Mouse (Mus musculus) layer of hippocampus, postnatal 36 days (tissue): Measurements from ENCODE around the gene Tbc1d4. TPM values are rescaled to one million over a fixed set of nuclear protein-coding genes. Genes with fewer than 3 reads are reported as not detected.

ENCODE experiments used
- DNase-seq, 2 experiments: peaks; one replicate each; pipeline ENCODE4 v3.0.0; 2022
- total RNA-seq, 2 experiments: library from RNA; stranded (reverse); gene quantifications; 2 replicates each; pipeline ENCODE4 v1.2.3; 2021

The Tbc1d4 gene
- total RNA-seq, 2 experiments from 2014 or later: 9.2 to 10.9 TPM

DNA sequence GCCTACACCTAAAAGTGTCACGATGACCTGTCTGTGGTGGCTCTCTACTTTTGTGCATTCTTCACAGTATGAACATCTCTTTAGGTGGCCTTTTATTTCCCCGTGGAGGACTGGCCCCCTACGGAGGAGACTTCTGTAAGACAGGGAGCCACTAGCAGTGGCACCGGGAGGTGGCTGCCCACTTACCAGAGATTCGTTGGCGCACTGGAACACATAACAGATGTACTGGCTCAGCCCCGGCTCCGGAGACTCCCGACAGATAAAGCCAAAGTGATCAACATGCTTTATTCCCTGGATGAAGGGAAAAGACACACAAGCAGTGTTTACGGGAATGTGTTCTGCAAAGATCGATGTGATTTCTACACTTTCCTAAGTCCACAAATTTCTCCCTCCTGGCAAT, 108.2 kb downstream of the Tbc1d4 start:
- no peak for DNase-seq

DNA sequence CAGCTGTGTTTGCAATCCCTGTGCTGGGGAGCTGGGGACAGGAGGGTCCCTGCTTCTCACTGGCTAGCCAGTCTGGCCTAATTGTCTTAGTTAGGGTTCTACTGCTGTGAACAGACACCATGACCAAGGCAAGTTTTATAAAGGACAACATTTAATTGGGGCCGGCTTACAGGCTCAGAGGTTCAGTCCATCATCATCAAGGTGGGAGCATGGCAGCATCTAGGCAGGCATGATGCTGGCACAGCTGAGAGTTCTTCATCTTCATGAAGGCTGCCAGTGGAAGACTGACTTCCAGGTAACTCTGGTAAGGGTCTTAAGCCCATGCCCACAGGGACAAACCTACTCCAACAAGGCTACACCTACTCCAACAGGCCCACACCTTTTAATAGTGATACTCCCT, 109.2 kb downstream of the Tbc1d4 start:
- DNase-seq: no peak

DNA sequence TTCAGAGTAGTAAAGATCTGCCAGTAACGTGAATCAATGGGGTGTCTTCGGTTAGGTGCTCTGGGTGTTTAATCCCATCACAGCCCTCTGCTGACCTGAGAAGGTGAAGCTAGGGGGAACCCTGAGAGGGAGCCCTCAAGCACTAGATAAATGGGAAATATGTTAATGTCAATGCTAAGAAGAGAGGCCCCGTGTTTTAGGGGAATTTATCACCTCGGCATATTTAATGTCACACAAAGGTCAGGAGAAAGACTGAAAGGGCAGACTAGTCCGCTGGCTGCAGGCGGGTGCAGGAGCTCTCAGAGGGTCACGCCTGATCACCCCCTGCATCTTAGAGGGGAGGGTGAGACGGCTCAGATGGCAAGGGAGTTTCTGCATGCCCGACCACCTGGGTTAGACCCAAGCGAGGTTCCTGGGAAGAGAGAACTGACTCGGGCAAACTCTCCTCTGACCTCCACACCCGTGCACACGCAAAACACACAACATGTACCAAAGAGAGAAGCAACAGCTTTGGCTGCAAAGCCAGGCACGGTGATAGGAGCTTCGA, 120.7 kb downstream of the Tbc1d4 start:
- DNase-seq: no peak

DNA sequence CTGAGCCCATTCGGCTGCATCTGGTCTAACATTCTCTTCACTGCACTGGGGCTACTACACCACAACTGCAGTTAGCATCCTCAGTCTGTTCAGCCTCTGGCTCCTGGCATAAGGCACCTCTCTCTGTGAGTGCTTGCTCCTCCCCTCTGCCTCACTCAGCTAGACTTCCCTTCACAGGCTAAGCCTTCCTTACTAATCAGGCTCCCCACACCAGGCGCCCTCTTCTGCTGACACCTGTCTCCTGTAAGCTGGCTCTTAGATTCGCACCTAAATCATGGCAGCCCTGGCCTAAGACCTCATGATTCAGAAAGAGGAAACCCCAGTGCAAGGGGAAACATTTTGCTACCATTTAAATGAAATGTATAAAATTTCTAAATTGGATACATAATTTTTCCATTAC, 122.4 kb downstream of the Tbc1d4 start:
- DNase-seq: no peak

DNA sequence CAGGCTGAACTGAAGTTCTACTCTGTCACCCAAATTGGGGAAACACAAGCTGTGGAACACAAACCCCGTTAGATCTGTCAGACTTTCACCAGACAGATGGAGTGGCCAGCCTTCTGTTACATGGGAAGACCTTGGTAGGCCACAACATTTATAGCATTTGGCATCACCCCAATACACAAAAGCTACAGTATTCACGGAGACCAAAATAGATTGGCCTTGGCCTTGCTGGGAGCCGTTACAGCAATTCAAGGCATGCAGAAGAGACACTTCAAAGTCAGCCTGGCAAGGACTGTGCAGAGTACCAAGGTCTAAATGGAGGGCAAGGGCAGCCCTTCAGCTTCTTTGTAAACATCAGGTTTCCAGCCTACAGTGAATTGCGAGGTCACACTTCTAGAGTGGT, 125.8 kb downstream of the Tbc1d4 start:
- DNase-seq: no peak

DNA sequence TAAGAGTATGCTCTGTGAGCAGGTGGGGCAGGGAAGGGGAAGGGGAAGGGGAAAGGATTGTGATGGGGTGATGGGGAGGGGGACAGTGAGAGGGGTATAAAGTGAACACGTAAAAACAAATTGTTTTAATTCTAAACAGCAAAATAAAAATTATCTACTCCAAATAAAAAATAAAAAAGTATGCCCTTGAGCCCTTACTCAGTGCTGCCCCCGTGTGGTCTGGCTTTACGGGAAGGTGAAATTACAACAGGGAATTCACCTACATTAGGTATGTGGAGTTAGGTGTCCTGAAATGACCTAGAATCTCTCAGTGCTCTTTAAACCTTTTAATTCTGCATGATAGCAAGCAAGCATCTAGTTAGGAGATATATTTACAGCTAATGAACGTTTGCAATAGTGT, 126.7 kb downstream of the Tbc1d4 start:
- no peak for DNase-seq

DNA sequence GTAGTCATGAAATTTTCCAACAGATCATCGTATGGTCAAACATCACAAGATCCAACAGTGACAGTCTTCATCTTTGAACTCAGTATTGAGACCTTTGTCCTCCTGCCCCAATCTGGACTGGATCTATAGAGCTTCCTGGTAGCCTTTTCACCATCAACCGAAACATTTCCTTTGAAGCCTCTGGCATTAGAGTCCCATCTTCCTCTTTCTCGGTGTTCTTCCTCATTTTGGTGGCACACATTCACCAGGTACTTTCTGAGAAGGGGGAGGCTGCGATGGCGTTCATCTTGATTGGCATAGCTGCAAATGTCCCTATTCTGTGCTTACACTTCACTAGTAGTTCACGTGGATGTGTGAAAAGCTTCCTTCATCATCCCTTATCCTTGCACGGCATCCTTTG, 127.8 kb downstream of the Tbc1d4 start:
- no peak for DNase-seq

DNA sequence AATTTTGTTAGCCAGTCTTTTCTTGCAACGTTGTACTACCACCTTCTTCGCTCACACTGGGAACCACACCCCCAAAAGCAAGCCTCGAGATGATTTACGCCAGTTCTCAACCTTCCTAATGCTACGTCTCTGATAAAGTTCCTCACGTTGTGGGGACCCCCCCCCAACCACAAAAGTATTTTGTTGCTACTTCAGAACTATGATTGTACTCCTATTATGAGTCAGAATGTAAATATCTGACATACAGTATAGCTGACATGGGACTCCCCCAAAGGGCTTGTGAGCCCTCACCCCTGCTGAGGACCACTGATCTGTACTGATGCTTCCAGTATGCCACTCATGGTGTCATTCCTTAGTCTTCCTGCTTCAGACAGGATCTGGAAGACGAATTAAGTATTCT, 128.4 kb downstream of the Tbc1d4 start:
- no peak for DNase-seq

DNA sequence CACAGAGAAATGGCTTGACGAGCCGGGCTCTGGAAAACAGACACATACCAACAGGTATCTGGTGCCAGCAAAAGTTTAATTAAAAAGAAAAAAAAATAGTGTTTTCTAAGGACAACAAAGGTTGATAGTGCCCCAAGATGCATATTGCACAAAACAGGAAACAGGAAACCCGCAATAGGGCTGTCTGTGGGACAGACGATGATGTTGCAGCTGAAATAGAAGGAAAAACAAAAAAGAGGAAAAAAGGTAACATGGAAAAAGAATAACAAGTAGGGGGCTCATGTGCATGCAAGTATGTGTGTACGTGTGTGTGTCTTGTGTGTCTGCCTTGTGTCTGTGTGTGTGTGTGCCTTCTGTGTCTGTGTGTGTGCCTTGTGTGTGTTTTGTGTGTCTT, 131.2 kb downstream of the Tbc1d4 start:
- DNase-seq: no peak

DNA sequence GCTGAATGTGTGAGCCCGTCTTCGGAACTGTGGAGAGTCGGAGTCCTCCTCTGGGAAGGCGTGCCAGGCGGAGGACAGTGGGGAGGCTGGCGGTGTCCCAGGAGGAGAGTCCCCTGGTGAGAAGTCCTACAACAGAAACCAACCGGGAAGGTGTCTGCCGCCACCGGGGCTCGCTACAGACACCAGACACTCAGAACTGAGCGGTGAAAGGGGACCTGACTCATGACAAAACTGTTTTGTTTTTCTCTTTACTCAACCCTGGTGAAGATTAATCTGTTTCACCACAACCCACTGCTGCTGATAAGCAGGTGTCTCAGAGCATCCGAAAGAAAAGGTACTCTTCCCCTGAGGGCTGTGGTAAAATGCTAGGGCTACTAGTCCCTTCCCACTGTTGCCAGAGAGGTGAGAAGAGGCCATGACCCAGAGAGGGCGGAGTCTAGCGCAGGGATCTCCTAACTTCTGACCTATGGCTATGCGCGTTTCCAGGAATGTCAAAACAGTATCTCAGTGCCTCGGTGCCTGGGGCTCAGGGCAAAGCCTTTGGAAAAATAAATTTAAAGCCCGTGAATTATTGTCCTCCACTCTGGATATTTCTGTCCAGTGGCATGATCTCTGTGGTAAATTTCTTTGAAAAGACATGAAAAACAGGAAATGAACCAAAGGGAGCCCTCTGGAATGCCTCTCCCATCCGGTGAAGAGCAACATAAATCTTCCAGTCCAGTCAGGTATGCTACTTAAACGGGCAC, 131.7 kb downstream of the Tbc1d4 start:
- no peak for DNase-seq

DNA sequence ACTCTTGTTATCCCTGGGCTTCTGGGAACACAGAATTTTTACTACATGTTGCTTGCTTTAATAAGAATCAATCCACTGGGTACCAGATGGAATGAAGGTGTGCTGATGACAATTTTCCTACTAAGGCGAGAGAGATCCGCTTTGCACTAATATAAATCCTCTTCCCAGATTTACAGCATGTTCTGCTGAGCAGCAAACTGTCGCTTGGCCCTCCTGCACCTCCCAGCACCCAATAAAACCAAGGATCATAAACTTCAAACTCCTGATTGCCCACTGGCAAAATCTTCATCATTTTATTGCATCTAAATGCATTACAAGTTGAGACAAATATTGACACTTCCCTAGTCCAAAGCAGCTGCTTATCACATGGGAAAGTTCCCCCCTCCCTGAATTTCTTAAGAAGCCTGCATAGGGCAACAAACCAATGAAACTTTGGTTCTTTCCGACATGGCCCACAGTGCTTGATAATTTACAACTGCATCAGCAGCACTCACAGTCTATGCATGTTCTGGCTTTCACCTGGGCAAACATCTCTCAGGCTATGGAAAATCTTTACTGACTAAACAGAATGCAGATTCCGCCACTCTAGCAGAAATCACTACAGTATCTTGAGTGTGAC, 139.4 kb downstream of the Tbc1d4 start:
- DNase-seq: no peak

DNA sequence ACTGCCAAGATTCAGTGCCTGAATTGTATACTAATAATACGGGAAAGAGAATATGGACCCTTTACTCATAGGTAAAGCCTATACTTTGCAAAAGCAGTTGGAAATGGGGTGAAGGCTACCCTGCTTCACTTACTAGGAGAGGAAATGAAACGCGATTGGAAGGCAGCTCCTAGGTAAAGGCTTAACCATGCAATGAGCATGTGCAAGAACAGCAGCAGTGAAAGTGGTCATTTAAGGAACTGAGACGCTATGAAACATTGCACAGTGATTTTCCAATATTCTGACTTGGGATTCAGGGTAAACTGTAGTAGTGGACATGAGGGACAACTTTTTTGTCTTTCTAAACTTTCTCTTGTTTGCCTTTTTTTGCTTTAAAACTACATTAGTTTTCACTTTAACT, 140.8 kb downstream of the Tbc1d4 start:
- no peak for DNase-seq

DNA sequence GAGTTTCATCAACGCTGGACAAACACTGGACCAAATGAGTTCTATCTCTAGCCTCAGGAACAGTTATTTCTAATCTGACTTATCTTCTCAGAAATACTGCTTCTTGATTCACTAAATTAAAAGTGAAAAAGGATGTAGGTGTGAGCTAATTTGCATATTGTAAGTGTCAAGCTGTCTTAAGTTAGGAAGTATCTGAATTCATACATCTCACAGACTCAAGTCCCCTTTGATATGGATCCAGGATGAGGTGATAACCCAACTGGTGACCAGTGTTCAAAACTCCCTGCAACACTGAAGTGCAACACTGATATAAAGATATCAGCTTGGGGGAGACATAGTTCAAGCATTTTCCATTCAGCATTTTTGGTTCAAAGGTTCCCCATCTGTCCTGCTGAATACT, 141.5 kb downstream of the Tbc1d4 start:
- no peak for DNase-seq

DNA sequence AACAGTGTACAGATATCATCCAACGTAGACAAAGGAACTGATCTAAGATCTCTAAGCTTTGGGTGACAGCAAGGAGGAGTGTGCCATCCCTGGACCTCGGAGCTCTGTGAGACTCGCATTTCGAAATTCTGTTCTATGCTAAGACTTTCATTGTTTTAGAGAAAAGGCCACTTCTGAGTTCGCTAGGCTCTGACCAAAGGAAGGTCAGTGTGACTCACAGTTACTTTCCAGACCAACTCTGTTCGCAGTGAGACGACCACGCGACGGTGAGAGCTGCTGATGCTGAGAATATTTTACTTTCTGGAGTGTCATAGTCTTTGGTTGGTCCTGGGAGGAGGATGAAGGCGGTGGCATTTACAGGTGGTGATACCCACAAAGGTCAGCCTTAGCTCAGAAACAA, 142.5 kb downstream of the Tbc1d4 start:
- no peak for DNase-seq

DNA sequence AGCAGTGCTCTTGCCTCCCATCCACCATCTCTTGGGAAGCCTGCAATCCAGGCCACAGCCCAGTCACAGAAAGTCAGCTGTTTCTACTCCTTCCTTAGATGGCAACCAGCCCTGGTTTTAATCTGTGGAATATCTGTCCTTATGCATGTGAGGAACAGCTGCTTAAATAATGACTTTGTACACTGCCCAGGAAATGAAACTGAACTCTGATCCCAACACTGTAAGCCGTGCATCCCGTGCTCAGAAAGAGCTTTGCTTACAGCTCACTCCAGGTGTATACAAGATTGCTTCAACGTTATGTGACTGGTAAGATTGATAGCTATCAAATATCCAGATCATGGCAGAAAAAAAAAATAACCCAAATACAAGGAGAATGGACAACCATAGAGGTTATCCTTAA, 143.1 kb downstream of the Tbc1d4 start:
- no peak for DNase-seq

DNA sequence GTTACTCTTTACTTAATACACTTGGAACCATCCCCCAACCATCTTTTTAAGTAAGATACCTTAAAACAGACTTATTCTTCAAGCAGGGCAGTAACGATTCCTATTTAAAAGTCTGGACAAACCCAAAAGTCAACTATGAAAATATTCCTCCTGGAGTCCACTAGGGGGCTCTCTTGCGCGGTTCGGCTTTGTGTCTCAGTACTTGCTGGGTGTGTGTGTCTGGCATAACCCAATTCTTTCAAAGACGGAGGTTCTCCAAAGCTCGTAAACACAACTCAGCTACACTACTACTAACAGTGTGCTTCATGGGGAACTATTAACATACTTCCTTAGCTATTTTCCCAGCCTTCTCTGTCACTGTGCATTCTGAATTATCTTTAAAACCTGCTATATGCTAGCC, 148.2 kb downstream of the Tbc1d4 start:
- peak; percentile 24 to 52 for DNase-seq

DNA sequence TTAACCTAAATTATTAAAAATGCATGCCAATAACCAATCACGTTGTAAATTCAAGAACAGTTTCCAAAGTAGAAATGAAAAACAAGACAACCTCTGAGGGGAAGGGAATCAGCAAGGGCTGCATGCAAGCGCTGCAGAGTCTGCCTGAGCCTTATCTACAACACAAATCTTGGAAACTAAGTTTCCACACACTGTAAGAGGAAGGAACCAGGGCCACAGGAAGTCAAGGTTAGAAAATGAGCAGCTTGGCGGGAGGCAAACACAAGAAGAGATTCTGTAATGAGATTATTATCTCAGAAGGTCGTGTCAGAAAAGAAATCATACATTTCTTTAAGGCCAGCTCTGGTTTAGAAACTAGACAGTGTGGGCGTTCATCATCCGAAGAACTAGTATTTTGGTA, 156.1 kb downstream of the Tbc1d4 start:
- DNase-seq: no peak

DNA sequence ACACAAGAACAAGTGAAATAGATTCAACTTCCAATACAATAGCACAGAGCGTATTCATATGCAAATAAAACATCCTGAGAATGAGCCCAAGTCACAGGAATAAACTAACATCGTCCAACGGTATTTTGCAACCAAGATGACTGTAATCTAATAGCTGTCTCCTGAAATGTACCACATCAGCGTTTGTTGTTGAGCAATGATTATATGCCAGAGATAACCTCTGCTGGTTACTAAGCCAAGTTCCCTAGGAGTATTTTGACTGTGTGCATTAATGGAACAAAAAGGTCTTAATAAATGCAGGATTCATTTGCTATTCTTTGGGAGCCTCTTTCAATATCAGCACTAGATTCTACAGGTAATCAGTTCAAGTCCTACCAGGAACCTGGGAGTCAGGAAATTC, 161.1 kb downstream of the Tbc1d4 start:
- no peak for DNase-seq

DNA sequence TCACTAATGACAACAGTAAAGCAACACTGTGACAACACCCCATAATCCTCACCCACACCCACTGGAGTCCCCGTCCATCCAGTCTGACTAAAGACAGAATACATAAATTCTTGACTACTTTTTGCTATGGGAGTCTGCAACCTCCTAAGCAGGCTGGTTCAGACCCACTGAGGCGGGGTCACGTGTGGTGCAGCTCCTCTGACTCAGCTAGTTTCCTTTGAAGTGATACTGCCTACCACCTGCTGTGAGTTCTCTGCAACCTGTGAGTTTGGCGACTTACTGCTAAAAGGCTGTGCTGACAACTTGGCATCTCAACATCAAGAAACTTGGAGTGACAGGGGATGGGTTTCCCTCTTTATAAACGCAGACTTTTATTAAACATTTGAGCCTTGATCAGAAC, 163.8 kb downstream of the Tbc1d4 start:
- DNase-seq: no peak

DNA sequence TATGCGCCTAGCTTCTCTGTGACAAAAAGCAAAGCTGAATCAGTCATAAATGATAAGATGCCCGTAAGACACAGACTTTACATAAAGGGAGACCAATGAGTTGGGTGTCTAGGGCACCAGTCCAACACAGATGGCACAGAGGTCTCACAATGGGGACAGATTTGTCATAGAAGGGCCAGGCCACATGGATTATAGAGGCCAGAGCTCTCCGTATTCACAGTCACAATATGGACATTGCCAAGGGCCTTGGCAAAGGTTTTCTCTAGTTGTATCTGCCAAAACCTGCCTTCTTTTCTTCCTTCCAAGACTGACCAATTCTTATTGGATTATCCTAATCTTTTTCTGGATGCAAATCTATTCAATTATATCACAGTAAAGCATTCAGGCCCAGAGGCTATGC, 171.1 kb downstream of the Tbc1d4 start:
- DNase-seq: no peak

DNA sequence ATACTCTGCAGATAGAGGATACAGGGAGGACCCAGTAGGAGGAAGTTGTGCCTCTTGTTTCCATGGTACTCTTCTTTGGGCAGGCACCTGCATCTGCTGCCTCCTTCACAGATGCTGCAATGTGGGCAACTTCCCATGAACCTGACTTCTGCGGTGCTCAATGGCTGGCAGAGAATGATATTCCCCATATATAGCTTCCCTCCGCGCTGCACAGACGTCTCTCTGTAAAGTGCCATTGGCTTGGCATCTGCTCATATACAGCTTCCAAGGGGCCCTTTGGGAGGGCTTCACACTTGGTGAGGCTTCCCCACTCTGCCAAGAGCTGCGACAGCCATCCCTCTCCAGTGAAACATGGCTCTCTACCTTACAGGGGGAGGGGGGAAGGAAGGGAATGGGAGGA, 178.5 kb downstream of the Tbc1d4 start:
- no peak for DNase-seq

DNA sequence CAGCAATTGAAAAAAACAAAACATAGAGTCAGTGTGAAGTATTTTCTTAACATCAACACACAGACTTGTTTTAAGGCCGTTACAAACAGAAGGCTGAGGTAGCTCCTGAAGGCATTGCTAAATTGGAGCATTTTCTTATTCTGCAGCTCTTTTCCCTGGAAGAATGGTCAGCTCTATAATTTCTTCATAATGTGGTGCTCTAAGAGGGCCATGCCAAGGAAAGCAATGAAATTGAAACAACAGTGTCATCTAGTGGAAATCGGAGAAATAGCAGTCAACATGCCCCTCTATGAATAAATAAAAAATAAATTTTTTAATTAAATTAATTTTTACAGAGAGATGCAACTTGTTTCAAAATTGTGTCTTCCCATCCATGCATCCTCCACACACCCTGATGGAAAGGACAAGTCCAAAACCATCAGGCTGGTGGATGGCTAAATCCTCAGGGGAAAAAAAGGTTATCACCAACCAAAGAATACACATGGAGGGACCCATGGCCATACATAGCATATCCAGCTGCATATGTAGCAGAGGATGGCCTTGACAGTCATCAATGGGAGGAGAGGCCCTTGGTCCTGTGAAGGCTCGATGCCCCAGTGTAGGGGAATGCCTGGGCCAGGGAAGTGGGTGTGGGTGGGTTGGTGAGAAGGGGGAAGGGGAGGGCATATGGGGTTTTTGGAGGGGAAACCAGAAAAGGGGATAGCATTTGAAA, 180.0 kb downstream of the Tbc1d4 start:
- DNase-seq: no peak

DNA sequence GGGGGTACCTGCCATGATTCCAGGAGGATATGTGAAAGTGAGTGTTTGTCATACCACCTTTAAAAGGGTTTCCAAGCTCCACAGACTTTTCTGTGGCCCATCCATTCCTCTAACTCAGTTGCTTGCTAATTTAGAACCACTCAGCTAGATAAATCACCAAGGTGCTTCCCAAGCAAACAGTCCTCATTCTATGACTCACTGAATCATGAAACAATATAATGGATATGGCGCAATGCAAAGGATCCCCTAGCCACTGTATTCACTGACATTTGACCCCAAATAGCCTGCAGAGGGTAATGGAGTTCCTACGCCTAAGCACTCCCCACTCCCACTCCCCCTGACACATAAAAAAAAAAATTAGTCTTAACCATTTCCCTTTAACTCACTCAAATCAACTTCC, 191.3 kb downstream of the Tbc1d4 start:
- no peak for DNase-seq
